Mouse (Mus musculus): ENCODE results near the gene Gm21812.
"Not testable (repeated sequence)": the region's sequence is repeated elsewhere in the genome, so short reads cannot be mapped to it uniquely, and the experiment has no call there.

Gm21812 gene

GRCm38 (mm10) chrY:9347084-9347483, at the start of gene Gm21812:
TSS of gene Gm21812 (minus strand) at chrY:9347184.
- DNase-seq (ENCODE audit: low read depth, low spot score) = not testable (repeated sequence)
